In the genomic region with DNA sequence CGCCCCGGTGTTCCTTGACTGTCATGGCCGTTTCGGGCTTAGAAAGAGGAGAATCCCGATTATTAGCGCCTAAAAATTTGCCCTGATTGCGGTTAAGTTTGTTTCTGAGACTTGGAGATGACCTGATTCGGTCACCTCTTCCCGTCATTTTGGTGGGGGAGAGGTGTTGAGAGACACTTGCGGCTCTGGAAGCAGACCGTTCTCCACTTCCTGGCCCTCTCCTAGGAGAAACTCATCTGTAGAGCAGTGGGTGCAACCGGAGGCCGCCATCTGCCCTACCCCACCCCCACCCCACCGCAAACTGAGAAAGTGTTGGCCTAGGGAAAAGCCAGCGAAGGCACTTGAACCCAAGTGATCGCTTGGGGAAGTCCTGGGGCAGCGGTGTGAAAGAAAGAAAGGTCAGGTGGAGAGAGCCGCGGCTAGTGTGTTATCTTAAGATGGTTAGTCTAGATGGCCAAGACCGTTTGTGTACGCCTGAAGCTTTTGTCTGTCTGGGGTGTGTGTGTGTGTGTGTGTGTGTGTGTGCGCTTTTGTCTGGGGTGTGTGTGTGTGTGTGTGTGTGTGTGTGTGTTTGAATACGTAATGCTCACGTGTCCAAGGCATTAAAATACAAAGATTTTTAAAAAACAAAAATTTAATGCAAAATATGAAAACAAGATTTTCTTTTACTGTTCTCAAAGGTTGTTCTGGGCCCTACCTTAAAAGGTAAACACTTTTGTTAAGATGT, we compare ENCODE assay signal across 9 mouse cellular contexts. TPM values are rescaled to one million over a fixed set of nuclear protein-coding genes. Genes with fewer than 3 reads are reported as not detected.
DNase-seq lines count a peak whose midpoint lies in the region; ATAC-seq and TF ChIP-seq lines count a peak whose summit lies in the region.
"Had no signal": no experiment of that assay in that cellular context is flagged by ENCODE, and none has a peak within 500 bp of the region (broad histone marks: within the 10 kb centered on the region; RNA-seq: fewer than 3 reads in every experiment).

No protein-coding gene starts in this region.

- peaks cover 16% of the 10 kb centered on the region for H3K4me1 ChIP-seq in heart, embryonic 15.5 days (replicated peaks)
- H3K4me1 ChIP-seq in ES-Bruce4 (ENCODE audit: control insufficient read depth, insufficient read depth, low read length): peaks cover 1% of the 10 kb centered on the region
- peaks cover 25% of the 10 kb centered on the region for H3K4me1 ChIP-seq in hindbrain, embryonic 13.5 days (replicated peaks)
- peaks cover 23% of the 10 kb centered on the region for H3K4me1 ChIP-seq in liver, postnatal 0 days (ENCODE audit: insufficient read depth)
- H3K4me1 ChIP-seq in neural tube, embryonic 15.5 days: peaks cover 23% of the 10 kb centered on the region

- peak; percentile 69 for ATAC-seq in heart, embryonic 15.5 days (replicated peaks; ENCODE audit: insufficient number of reproducible peaks, insufficient read depth, low FRiP score, low read depth)
- peak; percentile 82 for ATAC-seq in hindbrain, embryonic 13.5 days (ENCODE audit: low FRiP score)
- ATAC-seq in liver, postnatal 0 days: peak; percentile 68
- peak; percentile 82 for ATAC-seq in neural tube, embryonic 15.5 days (ENCODE audit: low FRiP score)

- no peaks in the 10 kb centered on the region for H3K9me3 ChIP-seq in heart, embryonic 15.5 days (replicated peaks)
- no peaks in the 10 kb centered on the region for H3K9me3 ChIP-seq in ES-Bruce4 (replicated peaks; ENCODE audit: control insufficient read depth, insufficient read depth, low read length, poor library complexity, severe bottlenecking)
- no peaks in the 10 kb centered on the region for H3K9me3 ChIP-seq in hindbrain, embryonic 13.5 days
- no peaks in the 10 kb centered on the region for H3K9me3 ChIP-seq in liver, postnatal 0 days (ENCODE audit: low read length)
- H3K9me3 ChIP-seq in neural tube, embryonic 15.5 days (replicated peaks): no peaks in the 10 kb centered on the region

- no peaks in the 10 kb centered on the region for H3K27me3 ChIP-seq in heart, embryonic 15.5 days
- H3K27me3 ChIP-seq in ES-Bruce4 (ENCODE audit: control insufficient read depth, insufficient read depth, low read length, poor library complexity, severe bottlenecking): no peaks in the 10 kb centered on the region
- H3K27me3 ChIP-seq in hindbrain, embryonic 13.5 days: no peaks in the 10 kb centered on the region
- no peaks in the 10 kb centered on the region for H3K27me3 ChIP-seq in liver, postnatal 0 days (ENCODE audit: insufficient read depth, low read length)
- H3K27me3 ChIP-seq in neural tube, embryonic 15.5 days (replicated peaks): no peaks in the 10 kb centered on the region

- peak overlapping the region; percentile 76 for H3K4me3 ChIP-seq in heart, embryonic 15.5 days
- peak overlapping the region; percentile 86 for H3K4me3 ChIP-seq in ES-Bruce4 (ENCODE audit: low read depth, low read length)
- H3K4me3 ChIP-seq in hindbrain, embryonic 13.5 days: peak overlapping the region; percentile 94
- peak overlapping the region; percentile 78 for H3K4me3 ChIP-seq in liver, postnatal 0 days (ENCODE audit: low read depth, low read length)
- peak overlapping the region; percentile 92 for H3K4me3 ChIP-seq in neural tube, embryonic 15.5 days (replicated peaks)

- no peak for TF ChIP-seq POLR2A in ES-Bruce4 (IDR thresholded peaks at IDR 0.05; ENCODE audit: insufficient read depth, low read length)

- whole genome bisulfite sequencing in heart, embryonic 15.5 days: under 1% methylated on average over 24 of the region's 24 CpGs
- WGBS in hindbrain, embryonic 13.5 days: under 1% methylated on average over 24 of the region's 24 CpGs
- under 1% methylated on average over 24 of the region's 24 CpGs for WGBS in liver, postnatal 0 days (ENCODE audit: insufficient replicate concordance)
- under 1% methylated on average over 24 of the region's 24 CpGs for WGBS in neural tube, embryonic 15.5 days

- H3K27ac ChIP-seq in heart, embryonic 15.5 days: peak overlapping the region; percentile 99
- peak overlapping the region; percentile 96 for H3K27ac ChIP-seq in ES-Bruce4 (ENCODE audit: insufficient read depth, low read length)
- H3K27ac ChIP-seq in hindbrain, embryonic 13.5 days: peak overlapping the region; percentile 98
- H3K27ac ChIP-seq in liver, postnatal 0 days (ENCODE audit: low read depth): peak overlapping the region; percentile 99
- peak overlapping the region; percentile 97 for H3K27ac ChIP-seq in neural tube, embryonic 15.5 days (replicated peaks)

- DNase-seq in heart, adult 18-20 months: no peak
- DNase-seq in embryo, embryonic 10.5 days (ENCODE audit: low spot score): peak; percentile 76
- peak; percentile 74 for DNase-seq in liver, postnatal 0 days
- DNase-seq in layer of hippocampus, postnatal 36 days: no peak

- H3K9ac ChIP-seq in heart, embryonic 15.5 days: peak overlapping the region; percentile 84
- peak overlapping the region; percentile 85 for H3K9ac ChIP-seq in ES-Bruce4 (ENCODE audit: low read depth, poor library complexity, severe bottlenecking)
- peak overlapping the region; percentile 98 for H3K9ac ChIP-seq in hindbrain, embryonic 13.5 days
- H3K9ac ChIP-seq in liver, postnatal 0 days (replicated peaks): peak overlapping the region; percentile 84
- peak overlapping the region; percentile 92 for H3K9ac ChIP-seq in neural tube, embryonic 15.5 days (replicated peaks)

- TF ChIP-seq CTCF in ES-Bruce4 (IDR thresholded peaks at IDR 0.05; ENCODE audit: low read depth, low read length): no peak
- no peak for TF ChIP-seq CTCF in liver, postnatal 0 days (IDR thresholded peaks at IDR 0.05; ENCODE audit: low read depth)

- no peaks in the 10 kb centered on the region for H3K36me3 ChIP-seq in heart, embryonic 15.5 days
- H3K36me3 ChIP-seq in ES-Bruce4 (ENCODE audit: control insufficient read depth, insufficient read depth, low read length, poor library complexity, severe bottlenecking): peaks cover 8% of the 10 kb centered on the region
- peaks cover 5% of the 10 kb centered on the region; the same call in 1 of the 2 replicates for H3K36me3 ChIP-seq in hindbrain, embryonic 13.5 days
- peaks cover 3% of the 10 kb centered on the region; the same call in 1 of the 2 replicates for H3K36me3 ChIP-seq in liver, postnatal 0 days (replicated peaks; ENCODE audit: insufficient read depth, low read length)
- H3K36me3 ChIP-seq in neural tube, embryonic 15.5 days: peaks cover 3% of the 10 kb centered on the region; the same call in 1 of the 2 replicates

- TF ChIP-seq EP300 in ES-Bruce4 (IDR thresholded peaks at IDR 0.05; ENCODE audit: insufficient read depth, low read depth, low read length): no peak
- peak; percentile 36; the same call in 1 of the 2 replicates for TF ChIP-seq EP300 in liver, postnatal 0 days (IDR thresholded peaks at IDR 0.05; ENCODE audit: low read depth)

- peak overlapping the region; percentile 82 for H3K4me2 ChIP-seq in heart, embryonic 15.5 days
- H3K4me2 ChIP-seq in hindbrain, embryonic 13.5 days: peak overlapping the region; percentile 70
- peak overlapping the region; percentile 77 for H3K4me2 ChIP-seq in liver, postnatal 0 days (ENCODE audit: low read depth, low read length)
- H3K4me2 ChIP-seq in neural tube, embryonic 15.5 days: peak overlapping the region; percentile 90

RNA-seq across cellular contexts. Expression of a gene that starts 0.8 kb away (rescaled TPM):
- 24.2 and 26.6 TPM in 2 replicates for polyA plus RNA-seq in heart, embryonic 15.5 days (2015; fragmentation: Nextera tagmentation; extraction: Ambion mirVana)
- total RNA-seq in heart, adult 18-20 months (2021): 10 to 100 TPM; 27.6 to 32.6 TPM
- 29.3 and 33.6 TPM in 2 replicates for polyA plus RNA-seq in ES-Bruce4 (2011; ENCODE audit: insufficient read depth, insufficient read length, low read depth, missing spikeins)
- polyA plus RNA-seq in hindbrain, embryonic 13.5 days (2015; fragmentation: Nextera tagmentation; extraction: Ambion mirVana): 53.4 and 54.6 TPM in 2 replicates
- 8.6 and 8.8 TPM in 2 replicates for polyA plus RNA-seq in liver, postnatal 0 days (2015; fragmentation: Nextera tagmentation; extraction: Ambion mirVana)
- polyA plus RNA-seq in neural tube, embryonic 15.5 days (2015; fragmentation: Nextera tagmentation; extraction: Ambion mirVana): 33.6 and 38.2 TPM in 2 replicates
- 10 to 100 TPM; 45.0 to 48.7 TPM for total RNA-seq in layer of hippocampus, postnatal 36 days (2021)

RNA-seq across cellular contexts. Expression of a gene that starts 17.0 kb away (rescaled TPM):
- 4.4 and 6.1 TPM in 2 replicates for polyA plus RNA-seq in heart, embryonic 15.5 days (2015; fragmentation: Nextera tagmentation; extraction: Ambion mirVana)
- 10 to 100 TPM; 22.3 to 25.3 TPM for total RNA-seq in heart, adult 18-20 months (2021)
- not detected in 2 replicates for polyA plus RNA-seq in ES-Bruce4 (2011; ENCODE audit: insufficient read depth, insufficient read length, low read depth, missing spikeins)
- polyA plus RNA-seq in hindbrain, embryonic 13.5 days (2015; fragmentation: Nextera tagmentation; extraction: Ambion mirVana): 0.05 and 0.10 TPM in 2 replicates
- polyA plus RNA-seq in liver, postnatal 0 days (2015; fragmentation: Nextera tagmentation; extraction: Ambion mirVana): 1.6 and 1.9 TPM in 2 replicates
- 0.17 and 0.59 TPM in 2 replicates for polyA plus RNA-seq in neural tube, embryonic 15.5 days (2015; fragmentation: Nextera tagmentation; extraction: Ambion mirVana)
- not detected for total RNA-seq in layer of hippocampus, postnatal 36 days (2021)

RNA-seq across cellular contexts. Expression of a gene that starts 40.1 kb away (rescaled TPM):
- 41.7 and 54.8 TPM in 2 replicates for polyA plus RNA-seq in heart, embryonic 15.5 days (2015; fragmentation: Nextera tagmentation; extraction: Ambion mirVana)
- total RNA-seq in heart, adult 18-20 months (2021): 10 to 100 TPM; 67.1 TPM
- polyA plus RNA-seq in ES-Bruce4 (2011; ENCODE audit: insufficient read depth, insufficient read length, low read depth, missing spikeins): 16.5 and 21.1 TPM in 2 replicates
- polyA plus RNA-seq in hindbrain, embryonic 13.5 days (2015; fragmentation: Nextera tagmentation; extraction: Ambion mirVana): 31.0 and 34.0 TPM in 2 replicates
- polyA plus RNA-seq in liver, postnatal 0 days (2015; fragmentation: Nextera tagmentation; extraction: Ambion mirVana): 56.3 and 58.2 TPM in 2 replicates
- polyA plus RNA-seq in neural tube, embryonic 15.5 days (2015; fragmentation: Nextera tagmentation; extraction: Ambion mirVana): 34.0 and 46.2 TPM in 2 replicates
- 10 to 100 TPM; 52.0 to 54.4 TPM for total RNA-seq in layer of hippocampus, postnatal 36 days (2021)

RNA-seq across cellular contexts. Expression of a gene that starts 49.8 kb away (rescaled TPM):
- not detected in 2 replicates for polyA plus RNA-seq in heart, embryonic 15.5 days (2015; fragmentation: Nextera tagmentation; extraction: Ambion mirVana)
- not detected for total RNA-seq in heart, adult 18-20 months (2021)
- not detected in 2 replicates for polyA plus RNA-seq in ES-Bruce4 (2011; ENCODE audit: insufficient read depth, insufficient read length, low read depth, missing spikeins)
- polyA plus RNA-seq in hindbrain, embryonic 13.5 days (2015; fragmentation: Nextera tagmentation; extraction: Ambion mirVana): not detected in 2 replicates
- not detected in 2 replicates for polyA plus RNA-seq in liver, postnatal 0 days (2015; fragmentation: Nextera tagmentation; extraction: Ambion mirVana)
- polyA plus RNA-seq in neural tube, embryonic 15.5 days (2015; fragmentation: Nextera tagmentation; extraction: Ambion mirVana): not detected in 2 replicates
- not detected for total RNA-seq in layer of hippocampus, postnatal 36 days (2021)
- total RNA-seq: gastrocnemius, postnatal 36 days had no signal

Comparison
In these comparisons a context has a peak if more than half of its experiments do, and no peak if none do; other contexts are left out.
1. DNase-seq: peak in embryo, embryonic 10.5 days (single experiment) and liver, postnatal 0 days (single experiment); none in heart, adult 18-20 months (0 of 2) and layer of hippocampus, postnatal 36 days (0 of 2).
2. Peak in every context shown above with its lines, with median percentiles within 50 percentile points of each other: ATAC-seq, H3K27ac ChIP-seq, H3K4me2 ChIP-seq, H3K4me3 ChIP-seq and H3K9ac ChIP-seq.